Mouse (Mus musculus) heart, adult 9 months (tissue): ENCODE data around the gene Glis3.

ENCODE experiments used
- DNase-seq, 2 experiments: peaks; one replicate each; pipeline ENCODE4 v3.0.0; 2022; ENCODE audit warnings: low spot score in 2 of 2

Glis3 gene

DNA sequence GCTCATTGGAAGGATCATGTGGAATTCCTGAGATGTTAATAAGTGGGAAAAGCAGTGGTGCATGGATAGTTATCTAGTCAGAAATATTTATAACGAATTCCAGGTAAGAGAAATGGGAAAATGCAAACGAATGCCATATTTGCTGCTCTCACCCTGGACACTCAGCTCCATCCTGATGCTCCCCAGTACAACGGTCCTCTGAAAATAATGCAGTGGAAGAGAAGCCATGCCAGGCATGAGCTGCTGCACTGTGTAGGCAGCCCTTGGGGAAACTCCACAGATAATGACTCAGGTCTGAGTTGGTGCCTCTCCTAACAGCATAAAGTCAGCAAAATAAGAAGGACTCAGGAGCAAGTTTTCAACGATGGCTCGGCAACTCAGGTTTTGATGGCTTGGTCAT, 433.7 kb downstream of the Glis3 start:
- no peak for DNase-seq

DNA sequence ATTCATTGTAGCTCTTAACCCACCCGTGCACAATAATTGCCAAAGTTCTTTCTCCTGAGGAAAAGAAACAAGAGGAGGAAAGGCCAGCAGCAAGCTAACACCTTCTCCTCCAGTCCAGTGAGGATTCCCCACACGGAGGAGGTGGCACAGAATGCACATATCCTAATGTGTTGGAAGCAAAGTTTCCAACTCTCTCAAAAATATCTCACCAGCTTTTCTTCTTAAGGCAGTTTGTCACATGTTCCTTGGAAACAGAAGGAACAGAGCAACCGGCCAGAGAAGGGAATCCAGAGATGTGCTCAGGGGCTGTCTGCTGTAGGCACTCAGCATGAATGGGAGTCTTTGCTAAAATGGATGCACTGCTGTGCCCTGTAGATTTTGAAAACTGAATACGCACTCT, 441.8 kb downstream of the Glis3 start:
- DNase-seq: no peak

GRCm38 (mm10) chr19:28237621-28238020, 442.3 kb downstream of the Glis3 start:
- DNase-seq: no peak

DNA sequence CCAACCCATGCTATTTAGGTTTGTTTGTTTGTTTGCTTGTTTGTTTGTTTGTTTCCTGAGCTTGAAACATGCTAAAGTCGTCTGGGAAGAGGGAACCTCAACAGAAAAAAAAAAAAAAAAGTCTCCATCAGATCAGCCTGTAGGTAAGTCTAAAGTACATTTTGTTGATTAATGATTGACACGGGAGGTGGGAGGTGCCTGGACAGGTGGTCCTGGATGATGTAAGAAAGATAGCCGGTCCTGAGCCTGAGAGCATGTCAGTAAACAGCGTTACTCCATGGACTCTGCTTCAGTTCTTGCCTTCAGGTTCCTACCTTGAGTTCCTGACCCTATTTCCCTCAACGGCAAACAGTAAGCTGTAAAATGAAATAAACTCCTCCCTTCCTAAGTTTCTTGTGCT, 444.3 kb downstream of the Glis3 start:
- DNase-seq: no peak

GRCm38 (mm10) chr19:28235096-28235495, 444.8 kb downstream of the Glis3 start:
- DNase-seq: no peak

GRCm38 (mm10) chr19:28234676-28235075, 445.2 kb downstream of the Glis3 start:
- no peak for DNase-seq

GRCm38 (mm10) chr19:28231511-28231910, 448.4 kb downstream of the Glis3 start:
- DNase-seq: no peak

GRCm38 (mm10) chr19:28227526-28227925, 452.4 kb downstream of the Glis3 start:
- no peak for DNase-seq

DNA sequence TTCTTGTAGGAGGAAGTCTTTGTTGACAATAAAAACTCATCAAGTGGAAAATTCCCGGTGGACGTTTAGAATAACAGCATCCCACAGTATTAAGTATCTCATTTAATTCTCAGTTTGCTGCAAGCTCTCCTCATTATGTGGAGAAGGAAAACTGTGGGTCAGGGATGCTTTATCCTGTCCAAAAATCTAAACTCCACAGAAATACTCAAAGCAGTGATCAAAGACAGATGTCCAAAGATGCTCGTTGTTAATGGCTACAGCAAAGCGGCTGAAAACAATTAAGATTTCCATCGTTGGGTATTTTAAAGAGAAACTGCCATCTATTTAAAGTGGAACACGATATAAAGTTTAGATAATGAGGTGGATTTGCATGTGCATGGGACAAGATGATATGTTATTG, 454.2 kb downstream of the Glis3 start:
- no peak for DNase-seq

GRCm38 (mm10) chr19:28211630-28212029, 468.2 kb downstream of the Glis3 start:
- no peak for DNase-seq
